Mouse (Mus musculus): ENCODE measurements around the gene Ldb1.

The Ldb1 gene

GRCm38 (mm10) chr19:46045696-46046311, 790 bp upstream of the Ldb1 start:
- CTCF ChIA-PET, result interaction anchor here (0.6 to 1.0 kb wide), 3 partner anchors 10 to 1794 kb away, joined by 3 to 5 read pairs (median 4); no protein-coding TSS in a partner anchor

GRCm38 (mm10) chr19:46044271-46044992, 582 bp downstream of the Ldb1 start, which contains the start of gene Pprc1:
TSS of gene Pprc1 (plus strand) at chr19:46044886.
- CTCF ChIA-PET, result no interaction called here

- CTCF ChIA-PET, result interaction anchor here (0.6 kb wide), 2 partner anchors 55 to 363 kb away, joined by 3 to 4 read pairs; no protein-coding TSS in a partner anchor
Observed at GRCm38 (mm10) chr19:46043380-46043779, 1.6 kb downstream of the Ldb1 start.

- CTCF ChIA-PET, result no interaction called here
Observed at GRCm38 (mm10) chr19:46042476-46043011, 2.5 kb downstream of the Ldb1 start.

- CTCF ChIA-PET, result no interaction called here
Observed at GRCm38 (mm10) chr19:46041933-46042475, 3.0 kb downstream of the Ldb1 start.

GRCm38 (mm10) chr19:46041299-46041932, 3.6 kb downstream of the Ldb1 start:
- CTCF ChIA-PET, result no interaction called here

GRCm38 (mm10) chr19:46040149-46040902, 4.7 kb downstream of the Ldb1 start:
- CTCF ChIA-PET, result interaction anchor here (0.7 to 1.1 kb wide), 2 partner anchors 9 to 16 kb away, joined by 3 to 6 read pairs; no protein-coding TSS in a partner anchor

GRCm38 (mm10) chr19:46039478-46039877, 5.5 kb downstream of the Ldb1 start:
- CTCF ChIA-PET, result interaction anchor here (0.6 kb wide), 2 partner anchors 49 to 879 kb away, joined by 3 to 4 read pairs; no protein-coding TSS in a partner anchor

GRCm38 (mm10) chr19:46038851-46039260, 6.2 kb downstream of the Ldb1 start:
- CTCF ChIA-PET, result interaction anchor here (0.6 kb wide), 2 partner anchors 50 to 878 kb away, joined by 3 to 4 read pairs; no protein-coding TSS in a partner anchor

GRCm38 (mm10) chr19:46037925-46038850, 6.8 kb downstream of the Ldb1 start:
- CTCF ChIA-PET, result interaction anchor here (0.6 kb wide), 1 partner anchor 250 kb away, joined by 3 read pairs; no protein-coding TSS in a partner anchor

- CTCF ChIA-PET, result interaction anchor here (0.5 kb wide), 1 partner anchor 860 kb away, joined by 6 read pairs; no protein-coding TSS in a partner anchor
Observed at GRCm38 (mm10) chr19:46037243-46037924, 7.6 kb downstream of the Ldb1 start.

- CTCF ChIA-PET, result interaction anchor here (0.5 to 0.6 kb wide), 3 partner anchors 492 to 859 kb away, joined by 3 to 6 read pairs (median 6); no protein-coding TSS in a partner anchor
Observed at GRCm38 (mm10) chr19:46036477-46037242, 8.4 kb downstream of the Ldb1 start.

- CTCF ChIA-PET, result no interaction called here
Observed at GRCm38 (mm10) chr19:46035971-46036370, 9.0 kb downstream of the Ldb1 start.

GRCm38 (mm10) chr19:46033911-46034310, 11.1 kb downstream of the Ldb1 start:
- CTCF ChIA-PET, result no interaction called here

- CTCF ChIA-PET, result no interaction called here
Observed at GRCm38 (mm10) chr19:46032731-46033510, 12.1 kb downstream of the Ldb1 start.

- CTCF ChIA-PET, result no interaction called here
Observed at GRCm38 (mm10) chr19:46031689-46032432, 13.2 kb downstream of the Ldb1 start.

All from spleen, embryonic (tissue).